Mouse (Mus musculus) stomach, postnatal 0 days (tissue): ENCODE measurements around the gene Gm10134. TPM values are rescaled to one million over a fixed set of nuclear protein-coding genes. Genes with fewer than 3 reads are reported as not detected.

Experiments used
- ATAC-seq: fragments of 200-750 bp; cut with Nextera tagmentation; 2 replicates; pipeline ENCODE4 v1.8.0; 2017; ENCODE audit not compliant: low FRiP score, low TSS enrichment
- DNase-seq: peaks from one replicate; pipeline ENCODE4 v3.0.0-alpha.2; 2016; ENCODE audit warnings: low spot score
- H3K27ac ChIP-seq: fragments of 300-500 bp; sonication (generic); replicated peaks from 2 replicates; pipeline ENCODE4 v1.5.1; 2014; ENCODE audit warnings: mild to moderate bottlenecking, control low read depth
- H3K27me3 ChIP-seq: fragments of 300-500 bp; sonication (generic); 2 replicates; pipeline ENCODE4 v1.6.1; 2014; ENCODE audit warnings: low read length; ENCODE audit not compliant: control insufficient read depth, insufficient read depth
- H3K36me3 ChIP-seq: fragments of 300-500 bp; sonication (generic); 2 replicates; pipeline ENCODE4 v1.6.1; 2014; ENCODE audit warnings: low read length, mixed read lengths; ENCODE audit not compliant: control insufficient read depth, insufficient read depth
- H3K4me1 ChIP-seq: fragments of 300-500 bp; sonication (generic); replicated peaks from 2 replicates; pipeline ENCODE4 v1.6.1; 2014; ENCODE audit warnings: antibody characterized with exemption; ENCODE audit not compliant: control insufficient read depth, insufficient read depth
- H3K4me2 ChIP-seq: fragments of 300-500 bp; sonication (generic); replicated peaks from 2 replicates; pipeline ENCODE4 v1.6.1; 2014; ENCODE audit warnings: low read depth, mild to moderate bottlenecking, control low read depth, moderate library complexity
- H3K4me3 ChIP-seq: fragments of 300-500 bp; sonication (generic); 2 replicates; pipeline ENCODE4 v1.5.1; 2014; ENCODE audit warnings: low read depth, low read length, control low read depth
- H3K9ac ChIP-seq: fragments of 300-500 bp; sonication (generic); 2 replicates; pipeline ENCODE4 v1.6.1; 2014; ENCODE audit warnings: mild to moderate bottlenecking, low read length, control low read depth, mixed read lengths
- H3K9me3 ChIP-seq: fragments of 300-500 bp; sonication (generic); 2 replicates; pipeline ENCODE4 v1.6.1; 2016; ENCODE audit warnings: low read length; ENCODE audit not compliant: control insufficient read depth
- CTCF ChIP-seq: IDR thresholded peaks from 2 replicates; pipeline ENCODE4 v1.5.1; 2016; ENCODE audit warnings: antibody characterized with exemption, low read depth, mild to moderate bottlenecking, moderate library complexity
- EP300 ChIP-seq: optimal IDR thresholded peaks from 2 replicates; pipeline ENCODE3; 2016; ENCODE audit warnings: antibody characterized with exemption
- WGBS: fragments of 180-500 bp; shearing (Covaris S2); extraction: QIAGEN DNeasy Blood & Tissue Kit; methylation state at CpG from one replicate; pipeline ENCODE4 v1.1.7; 2014; 5-methylcytosine and 5-hydroxymethylcytosine counted together
- polyA plus RNA-seq: library from polyadenylated mRNA; unstranded; fragments of >200 nt; fragmentation: Nextera tagmentation; extraction: Ambion mirVana; gene quantifications from 2 replicates; pipeline ENCODE4 v1.2.1, GENCODE M21; 2015

Gm10134 gene
- polyA plus RNA-seq, 1 experiment from 2014 or later, result 6.2 TPM

DNA sequence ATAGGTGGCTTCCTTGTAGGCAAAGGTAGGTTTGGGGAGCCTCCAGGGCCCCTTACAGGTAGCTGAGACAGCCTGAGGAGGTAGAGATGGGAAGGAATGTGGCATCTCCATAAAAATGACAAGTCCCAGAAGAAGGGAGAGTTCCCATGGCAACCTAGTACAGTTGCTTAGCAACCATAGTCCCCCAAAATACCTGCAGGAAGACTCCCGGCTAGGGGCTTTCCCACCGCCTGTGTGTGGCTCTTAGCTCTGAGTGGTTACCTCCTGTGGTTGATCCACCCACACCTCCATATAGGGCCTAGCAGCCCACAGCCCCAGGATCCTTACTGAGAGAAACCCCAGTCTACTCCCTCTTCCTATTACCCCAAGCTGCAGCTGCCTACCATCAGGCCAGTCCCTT is 12.3 kb downstream of the Gm10134 start:
- Histone ChIP-seq H3K4me2 (no peak overlapping the region), H3K27me3 (no peaks in the 10 kb centered on the region), H3K9ac (no peak overlapping the region), H3K27ac (peak overlapping the region; percentile 87), H3K4me1 (peaks cover 10% of the 10 kb centered on the region), H3K4me3 (no peak overlapping the region), H3K36me3 (no peaks in the 10 kb centered on the region), H3K9me3 (no peaks in the 10 kb centered on the region)
- 40% methylated on average over 2 of the region's 2 CpGs for WGBS
- ATAC-seq, result no peak
- no peak for DNase-seq
- no peak for TF ChIP-seq EP300
- TF ChIP-seq CTCF, result no peak

GRCm38 (mm10) chr2:28520581-28520980 is 14.7 kb downstream of the Gm10134 start:
- no peaks in the 10 kb centered on the region for H3K27me3 ChIP-seq
- no peaks in the 10 kb centered on the region for H3K36me3 ChIP-seq
- no peak for ATAC-seq
- no peak overlapping the region for H3K9ac ChIP-seq
- no peak overlapping the region for H3K4me3 ChIP-seq
- no peak overlapping the region for H3K4me2 ChIP-seq
- H3K4me1 ChIP-seq, result peaks cover 18% of the 10 kb centered on the region
- TF ChIP-seq EP300 (no peak), CTCF (no peak)
- no peaks in the 10 kb centered on the region for H3K9me3 ChIP-seq
- no peak overlapping the region for H3K27ac ChIP-seq
- DNase-seq, result no peak
- WGBS, result 93% methylated on average over 5 of the region's 5 CpGs

DNA sequence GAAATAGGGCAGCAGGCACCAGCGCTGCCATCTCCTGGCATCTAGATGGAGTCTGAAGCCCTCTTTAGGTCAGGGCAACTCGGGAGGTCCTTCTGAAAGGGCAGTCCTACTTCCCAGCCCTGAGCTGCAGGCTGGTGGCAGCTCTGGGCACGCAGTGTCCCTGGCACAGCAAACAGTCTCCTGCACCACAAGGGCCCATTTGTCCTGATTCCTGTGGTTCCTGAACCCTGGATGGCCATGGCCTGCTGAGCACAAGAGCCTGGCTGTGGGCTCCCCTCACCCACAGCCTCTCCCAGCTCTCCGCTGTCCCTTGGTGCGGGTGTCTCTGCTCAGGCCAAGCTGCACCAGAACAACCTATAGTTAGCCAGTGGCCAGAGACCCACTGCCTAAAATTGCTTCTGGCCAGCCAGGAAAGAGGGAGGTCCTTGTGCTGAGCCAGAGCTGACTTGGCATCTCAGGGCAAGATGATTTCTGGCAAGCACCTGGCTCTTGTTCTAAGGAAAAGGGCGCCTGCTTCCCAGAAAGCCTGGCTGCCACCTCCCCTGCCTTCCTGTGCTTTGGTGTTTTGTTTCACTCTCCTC is 15.8 kb downstream of the Gm10134 start:
- H3K4me2 ChIP-seq, result no peak overlapping the region
- peak overlapping the region; percentile 8; the same call in 1 of the 2 replicates for H3K27ac ChIP-seq
- TF ChIP-seq EP300 (no peak), CTCF (no peak)
- no peaks in the 10 kb centered on the region for H3K9me3 ChIP-seq
- no peaks in the 10 kb centered on the region for H3K27me3 ChIP-seq
- ATAC-seq (no peak), DNase-seq (no peak)
- H3K4me3 ChIP-seq, result no peak overlapping the region
- WGBS, result 75% methylated on average over 6 of the region's 6 CpGs
- H3K4me1 ChIP-seq, result peaks cover 24% of the 10 kb centered on the region
- H3K36me3 ChIP-seq, result no peaks in the 10 kb centered on the region
- peak overlapping the region; percentile 27; the same call in 1 of the 2 replicates for H3K9ac ChIP-seq

GRCm38 (mm10) chr2:28522166-28522565 is 16.3 kb downstream of the Gm10134 start:
- Histone ChIP-seq H3K27ac (0 out of 2 replicates have a peak overlapping the region, but pooled peaks have one; percentile 8), H3K4me1 (peaks cover 24% of the 10 kb centered on the region), H3K4me3 (no peak overlapping the region), H3K36me3 (no peaks in the 10 kb centered on the region), H3K4me2 (no peak overlapping the region), H3K9ac (no peak overlapping the region; the same call in 1 of the 2 replicates), H3K9me3 (no peaks in the 10 kb centered on the region), H3K27me3 (no peaks in the 10 kb centered on the region)
- ATAC-seq (no peak), DNase-seq (no peak)
- WGBS, result 58% methylated on average over 4 of the region's 4 CpGs
- TF ChIP-seq CTCF (no peak), EP300 (no peak)

GRCm38 (mm10) chr2:28523643-28524117 is 17.8 kb downstream of the Gm10134 start:
- Histone ChIP-seq H3K4me3 (no peak overlapping the region), H3K9ac (no peak overlapping the region), H3K4me1 (peaks cover 24% of the 10 kb centered on the region), H3K36me3 (no peaks in the 10 kb centered on the region), H3K4me2 (no peak overlapping the region), H3K27me3 (no peaks in the 10 kb centered on the region), H3K9me3 (no peaks in the 10 kb centered on the region), H3K27ac (peak overlapping the region; percentile 95)
- ATAC-seq, result peak; percentile 83
- TF ChIP-seq CTCF (no peak), EP300 (no peak)
- DNase-seq, result peak; percentile 95
- 9% methylated on average over 5 of the region's 5 CpGs for WGBS

DNA sequence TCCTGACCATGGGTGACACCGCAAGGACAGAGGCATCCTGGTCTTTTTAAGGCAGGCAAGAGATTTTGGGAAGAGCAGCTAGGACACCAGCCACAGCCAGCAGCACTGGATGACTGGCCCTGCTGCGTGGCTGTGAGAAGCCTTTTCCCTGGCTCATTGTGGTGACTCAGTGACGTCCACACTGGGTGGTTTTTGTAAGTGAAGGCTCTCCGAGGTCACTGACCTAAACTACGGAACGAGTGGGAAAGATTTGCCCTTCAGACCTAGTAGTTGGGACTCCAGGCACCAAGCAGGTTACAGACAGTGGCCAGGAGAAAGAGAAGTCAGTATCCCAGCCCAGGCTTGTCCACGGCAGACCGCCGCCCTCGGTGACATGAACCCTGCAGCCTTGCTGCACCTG is 18.5 kb downstream of the Gm10134 start:
- ATAC-seq, result no peak
- WGBS, result 78% methylated on average over 10 of the region's 10 CpGs

More for the DNA sequence above, 18.5 kb downstream of the Gm10134 start:
- no peak for DNase-seq
- H3K4me2 ChIP-seq, result no peak overlapping the region
- H3K4me3 ChIP-seq, result no peak overlapping the region
- H3K36me3 ChIP-seq, result no peaks in the 10 kb centered on the region
- H3K27me3 ChIP-seq, result no peaks in the 10 kb centered on the region
- H3K4me1 ChIP-seq, result peaks cover 24% of the 10 kb centered on the region
- H3K27ac ChIP-seq, result peak overlapping the region; percentile 95
- TF ChIP-seq CTCF, result no peak
- no peak for TF ChIP-seq EP300
- H3K9me3 ChIP-seq, result no peaks in the 10 kb centered on the region
- no peak overlapping the region; the same call in 1 of the 2 replicates for H3K9ac ChIP-seq
